Mouse (Mus musculus): ENCODE data around the gene Qprt. TPM values are rescaled to one million over a fixed set of nuclear protein-coding genes. Genes with fewer than 3 reads are reported as not detected.
"Not testable (repeated sequence)": the region's sequence is repeated elsewhere in the genome, so short reads cannot be mapped to it uniquely, and the experiment has no call there.

Gene Qprt
- polyA plus RNA-seq, 1 experiment = 0.75 TPM

DNA sequence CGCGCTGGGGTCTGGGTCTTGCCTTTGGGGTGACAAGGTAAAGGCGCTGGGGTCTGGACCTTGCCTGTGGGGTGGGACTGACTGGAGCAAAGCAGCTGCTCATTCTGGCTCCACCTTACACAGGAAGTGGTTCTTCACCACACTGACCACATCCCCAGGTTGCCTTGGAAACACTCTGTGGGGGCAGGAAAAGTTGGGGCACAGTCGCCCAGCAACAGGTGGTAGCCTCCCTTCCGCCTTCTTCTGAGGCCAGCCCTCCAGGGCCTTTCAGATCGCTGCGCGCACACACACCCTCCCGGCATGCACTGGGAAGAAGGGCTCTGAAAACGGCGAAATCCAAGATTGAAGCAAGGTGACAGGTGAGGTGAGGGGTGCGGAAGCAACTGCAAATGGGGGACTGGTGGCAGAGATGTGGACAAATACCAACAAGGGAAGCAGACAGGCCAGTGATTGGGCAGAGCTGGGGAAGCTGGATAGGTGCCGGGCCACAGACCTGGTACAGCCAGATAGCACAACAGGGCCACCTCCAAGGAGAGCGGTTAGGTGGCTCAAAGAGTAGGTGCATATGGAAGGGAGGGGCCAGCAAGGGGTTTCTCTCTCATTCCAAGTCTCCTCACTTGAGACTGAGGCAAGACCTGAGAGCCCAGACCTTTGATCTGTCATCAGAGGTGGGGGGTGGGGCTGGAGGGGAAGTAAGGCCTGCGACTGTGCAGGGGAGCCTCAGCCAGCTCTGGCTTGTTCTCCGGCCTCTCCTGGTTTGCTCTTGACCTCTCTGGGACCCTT, 30.7 kb downstream of the Qprt start, which contains the start of gene AI467606:
Gene AI467606 (plus strand): TSS at position 246 of the 783 bp plus-strand sequence.
- DNase-seq (ENCODE audit: low read depth) = no peak
- TF ChIP-seq POLR2A (IDR thresholded peaks at IDR 0.05; ENCODE audit: borderline replicate concordance, extremely low read depth, insufficient read depth, insufficient read length, poor library complexity, severe bottlenecking) = no peak
- TF ChIP-seq CTCF (IDR thresholded peaks at IDR 0.05; ENCODE audit: borderline replicate concordance, extremely low read depth, insufficient read depth, insufficient read length) = no peak

DNA sequence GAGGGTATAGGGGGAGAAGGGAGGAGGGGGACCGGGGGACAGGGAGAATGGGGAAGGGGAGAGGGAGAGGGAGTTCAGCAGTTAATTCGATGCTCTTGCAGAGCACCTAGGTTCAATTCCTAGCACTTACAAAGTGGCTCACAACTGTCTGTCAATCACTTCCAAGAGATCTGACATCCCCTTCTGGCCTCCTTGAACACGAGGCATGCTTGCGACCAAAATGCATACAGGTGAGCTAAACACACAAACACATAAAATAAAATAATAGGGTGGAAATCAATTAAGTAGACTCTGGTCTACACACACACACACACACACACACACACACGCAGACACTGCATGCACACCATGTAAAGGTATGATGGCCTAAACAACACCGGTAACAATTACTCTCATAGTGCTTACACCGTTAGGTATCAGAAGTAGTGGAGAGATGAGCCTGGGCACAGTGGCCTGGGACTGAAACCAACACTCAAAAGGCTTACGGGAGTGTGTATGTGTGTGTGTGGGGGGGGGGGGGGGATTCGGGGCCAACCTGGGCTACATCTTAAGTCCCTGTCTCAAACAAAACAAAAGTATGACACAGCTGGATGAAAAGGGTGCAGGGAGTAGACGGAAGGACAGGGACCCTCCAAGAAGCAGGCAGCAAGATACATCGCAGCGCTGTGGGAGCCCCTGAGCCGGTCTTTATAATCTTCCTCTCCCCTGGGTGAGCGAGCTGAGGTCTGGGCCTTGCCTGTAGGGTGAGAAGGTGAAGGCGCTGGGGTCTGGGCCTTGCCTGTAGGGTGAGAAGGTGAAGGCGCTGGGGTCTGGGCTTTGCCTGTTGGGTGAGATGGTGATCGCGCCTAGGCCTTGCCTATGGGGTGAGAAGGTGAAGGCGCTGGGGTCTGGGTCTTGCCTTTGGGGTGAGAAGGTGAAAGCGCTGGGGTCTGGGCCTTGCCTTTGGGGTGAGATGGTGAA, 31.6 kb downstream of the Qprt start:
- TF ChIP-seq POLR2A (IDR thresholded peaks at IDR 0.05; ENCODE audit: borderline replicate concordance, extremely low read depth, insufficient read depth, insufficient read length, poor library complexity, severe bottlenecking) = no peak
- no peak for TF ChIP-seq CTCF (IDR thresholded peaks at IDR 0.05; ENCODE audit: borderline replicate concordance, extremely low read depth, insufficient read depth, insufficient read length)
- DNase-seq (ENCODE audit: low read depth) = no peak

DNA sequence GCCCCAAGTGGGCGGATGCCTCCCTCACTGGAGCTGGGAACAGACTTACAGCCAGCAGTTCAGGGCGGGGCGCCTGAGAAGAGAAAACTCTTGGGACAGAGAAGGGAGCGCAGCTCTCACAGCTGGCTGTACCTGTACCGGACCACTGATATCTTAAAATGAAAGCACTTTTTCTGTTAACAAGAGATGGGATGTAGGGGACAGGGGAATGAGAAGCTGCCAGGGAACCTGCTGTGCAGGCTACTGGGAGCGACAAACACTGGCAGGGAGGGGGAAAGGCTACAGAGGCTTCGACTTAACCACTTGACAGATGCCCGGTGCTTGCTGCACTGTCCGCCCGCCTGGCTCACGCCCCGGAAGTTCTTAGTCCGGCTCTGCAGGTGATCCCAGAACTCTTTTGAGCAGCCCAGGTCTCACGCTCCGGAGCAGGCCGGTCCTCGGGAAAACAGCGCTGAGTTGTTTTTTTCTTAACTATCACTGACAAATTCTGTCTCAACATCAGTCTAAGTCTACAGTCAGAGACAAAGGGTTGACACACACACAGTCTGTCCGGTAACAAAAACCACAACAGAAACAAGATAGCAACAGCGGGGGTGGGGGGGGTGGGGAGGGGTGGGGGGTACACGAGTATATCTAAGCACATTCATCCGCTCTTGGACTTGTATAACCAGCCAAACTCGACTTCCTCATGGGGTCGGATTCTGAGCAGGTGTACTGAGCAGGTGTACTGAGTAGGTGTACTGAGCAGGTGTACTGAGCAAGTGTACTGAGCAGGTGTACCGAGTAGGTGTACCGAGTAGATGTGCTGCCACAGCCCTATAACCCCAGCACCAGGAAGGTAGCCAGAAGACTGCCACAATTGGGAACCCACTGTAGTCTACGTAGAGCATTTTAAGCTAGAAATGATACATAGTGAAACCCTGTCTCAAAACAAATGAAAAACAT, 32.9 kb downstream of the Qprt start:
- peak; percentile 19 for DNase-seq (ENCODE audit: low read depth)
- TF ChIP-seq POLR2A (IDR thresholded peaks at IDR 0.05; ENCODE audit: borderline replicate concordance, extremely low read depth, insufficient read depth, insufficient read length, poor library complexity, severe bottlenecking) (no peak), CTCF (IDR thresholded peaks at IDR 0.05; ENCODE audit: borderline replicate concordance, extremely low read depth, insufficient read depth, insufficient read length) (no peak)

DNA sequence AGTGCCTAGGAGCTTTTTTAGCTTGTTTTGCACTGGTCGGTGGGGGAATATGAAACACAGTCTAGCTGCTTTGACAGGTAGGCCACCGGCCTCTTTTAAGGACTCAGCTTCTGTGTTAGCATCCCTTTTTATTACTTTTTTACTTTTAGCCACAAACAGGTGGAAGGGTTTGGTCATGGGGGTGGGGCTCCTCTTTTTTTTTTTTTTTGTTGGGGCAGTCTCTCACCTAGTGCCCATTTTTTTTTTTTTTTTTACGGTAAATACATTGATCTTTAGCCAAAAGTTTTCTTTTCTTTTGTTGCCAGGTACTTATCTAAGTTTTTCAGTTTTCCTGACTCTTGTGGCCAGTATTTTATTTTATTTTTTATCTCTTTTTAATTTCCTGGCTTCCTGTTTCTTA, 33.9 kb downstream of the Qprt start:
- TF ChIP-seq CTCF (IDR thresholded peaks at IDR 0.05; ENCODE audit: borderline replicate concordance, extremely low read depth, insufficient read depth, insufficient read length) (no peak), POLR2A (IDR thresholded peaks at IDR 0.05; ENCODE audit: borderline replicate concordance, extremely low read depth, insufficient read depth, insufficient read length, poor library complexity, severe bottlenecking) (no peak)
- no peak for DNase-seq (ENCODE audit: low read depth)

DNA sequence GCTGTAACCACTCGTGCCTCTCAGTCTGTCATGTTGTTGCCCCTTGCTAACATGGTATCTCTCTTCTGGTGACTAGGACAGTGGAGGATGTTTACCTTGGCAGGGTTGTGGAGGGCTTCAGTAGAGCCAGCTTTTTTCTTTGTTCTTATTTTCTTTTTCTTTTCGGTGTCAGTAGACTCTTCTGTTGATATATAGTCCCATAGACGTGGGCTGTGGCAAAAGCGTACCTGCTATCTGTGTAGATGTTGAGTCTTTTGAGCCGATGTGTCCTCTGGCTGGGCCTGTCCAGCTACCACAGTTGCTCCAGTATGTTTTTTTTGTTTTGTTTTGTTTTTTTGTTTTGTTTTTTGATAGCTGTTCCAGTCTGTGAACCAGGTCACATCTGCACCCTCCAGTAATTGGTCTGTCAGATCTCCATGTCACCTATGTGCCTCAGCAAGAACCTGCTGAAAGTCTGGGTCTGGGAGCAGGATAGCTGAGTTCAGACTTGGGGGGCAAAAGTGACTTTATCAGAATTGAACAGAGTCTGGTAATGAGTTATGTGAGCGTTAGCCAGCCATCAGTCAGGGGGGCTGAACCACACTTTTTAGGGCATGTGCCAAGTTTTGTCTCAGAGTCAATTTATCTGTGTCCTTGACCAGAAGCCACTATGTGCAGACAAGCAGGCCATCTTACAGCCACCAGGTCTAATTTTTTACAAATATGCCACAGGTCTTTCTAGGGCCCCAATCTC, 34.6 kb downstream of the Qprt start, which contains the start of gene Zg16:
Gene Zg16 (minus strand): TSS at position 51 of the 733 bp plus-strand sequence.
- not testable (repeated sequence) for DNase-seq (ENCODE audit: low read depth)

DNA sequence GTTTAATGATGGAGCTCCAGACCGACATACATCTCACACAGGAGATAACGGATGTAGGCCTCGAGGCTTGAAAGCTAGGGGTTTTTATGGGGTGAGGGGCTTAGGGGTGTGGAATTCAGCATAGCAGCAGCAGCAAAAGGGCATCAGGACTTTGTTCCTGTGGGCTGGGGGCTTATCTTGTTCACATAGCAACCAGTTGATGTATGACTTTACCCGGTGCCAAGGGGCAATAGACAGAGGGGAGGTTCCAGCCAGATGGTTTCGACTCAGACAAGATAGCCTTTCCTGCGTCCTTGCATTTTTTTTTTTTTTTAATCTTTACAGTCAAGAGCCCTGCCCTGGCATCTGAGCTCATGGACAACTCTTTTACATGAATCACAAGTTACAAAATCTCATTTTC, 36.3 kb downstream of the Qprt start:
- DNase-seq (ENCODE audit: low read depth) = not testable (repeated sequence)

DNA sequence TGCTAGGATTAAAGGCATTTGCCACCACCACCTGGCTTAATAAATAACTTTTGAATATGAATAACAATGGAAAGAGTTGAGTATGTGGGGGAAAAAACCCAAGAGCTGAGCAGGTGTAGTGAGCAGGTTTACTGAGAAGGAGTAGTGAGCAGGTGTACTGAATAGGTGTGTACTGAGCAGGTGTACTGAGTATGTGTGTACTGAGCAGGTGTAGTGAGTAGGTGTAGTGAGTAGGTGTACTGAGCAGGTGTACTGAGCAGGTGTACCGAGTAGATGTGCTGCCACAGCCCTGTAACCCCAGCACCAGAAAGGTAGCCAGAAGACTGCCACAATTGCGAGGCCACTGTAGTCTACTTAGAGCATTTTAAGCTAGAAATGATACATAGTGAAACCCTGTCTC, 37.2 kb downstream of the Qprt start:
- TF ChIP-seq CTCF (IDR thresholded peaks at IDR 0.05; ENCODE audit: borderline replicate concordance, extremely low read depth, insufficient read depth, insufficient read length) = no peak
- no peak for TF ChIP-seq POLR2A (IDR thresholded peaks at IDR 0.05; ENCODE audit: borderline replicate concordance, extremely low read depth, insufficient read depth, insufficient read length, poor library complexity, severe bottlenecking)
- no peak for DNase-seq (ENCODE audit: low read depth)

DNA sequence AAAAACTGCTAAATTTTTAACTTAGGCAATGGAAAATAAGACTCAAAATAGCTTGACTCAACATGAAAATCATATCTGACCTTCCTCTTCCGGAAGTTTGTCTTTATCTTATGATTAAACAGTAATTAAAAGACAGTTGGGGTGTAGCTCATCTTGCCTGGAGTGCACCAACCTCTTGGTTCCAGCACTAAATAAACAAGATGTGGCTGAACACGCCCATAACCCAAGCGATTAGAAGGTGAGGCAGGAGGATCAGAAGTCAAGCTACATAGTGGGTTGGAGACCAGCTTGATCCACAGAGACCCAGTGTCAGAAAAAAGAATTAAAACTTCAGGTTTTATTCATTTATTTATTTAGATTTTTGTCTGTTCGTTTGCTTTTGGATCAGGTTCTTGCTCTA, 38.3 kb downstream of the Qprt start:
- DNase-seq (ENCODE audit: low read depth) = no peak
- no peak for TF ChIP-seq CTCF (IDR thresholded peaks at IDR 0.05; ENCODE audit: borderline replicate concordance, extremely low read depth, insufficient read depth, insufficient read length)
- no peak for TF ChIP-seq POLR2A (IDR thresholded peaks at IDR 0.05; ENCODE audit: borderline replicate concordance, extremely low read depth, insufficient read depth, insufficient read length, poor library complexity, severe bottlenecking)

DNA sequence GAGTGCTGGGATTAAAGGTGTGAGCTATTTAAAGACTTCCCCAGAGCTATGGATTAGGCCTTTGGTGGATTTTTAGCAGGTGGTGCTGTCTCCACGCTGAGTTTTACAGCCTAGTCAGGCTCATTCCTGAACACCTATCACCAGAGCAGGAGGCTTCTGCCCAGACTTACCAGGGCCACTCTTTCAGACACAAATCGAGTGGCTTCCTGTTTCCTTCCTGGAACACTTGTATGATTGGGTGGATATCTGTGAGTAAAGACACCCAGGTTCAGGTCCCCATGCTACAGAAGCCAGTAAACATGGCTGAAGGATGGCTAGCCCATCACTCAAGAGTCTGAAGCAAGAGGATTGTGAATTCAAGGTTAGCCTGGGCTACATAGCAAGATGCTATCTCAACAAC, 39.0 kb downstream of the Qprt start:
- TF ChIP-seq CTCF (IDR thresholded peaks at IDR 0.05; ENCODE audit: borderline replicate concordance, extremely low read depth, insufficient read depth, insufficient read length) (no peak), POLR2A (IDR thresholded peaks at IDR 0.05; ENCODE audit: borderline replicate concordance, extremely low read depth, insufficient read depth, insufficient read length, poor library complexity, severe bottlenecking) (no peak)
- no peak for DNase-seq (ENCODE audit: low read depth)

DNA sequence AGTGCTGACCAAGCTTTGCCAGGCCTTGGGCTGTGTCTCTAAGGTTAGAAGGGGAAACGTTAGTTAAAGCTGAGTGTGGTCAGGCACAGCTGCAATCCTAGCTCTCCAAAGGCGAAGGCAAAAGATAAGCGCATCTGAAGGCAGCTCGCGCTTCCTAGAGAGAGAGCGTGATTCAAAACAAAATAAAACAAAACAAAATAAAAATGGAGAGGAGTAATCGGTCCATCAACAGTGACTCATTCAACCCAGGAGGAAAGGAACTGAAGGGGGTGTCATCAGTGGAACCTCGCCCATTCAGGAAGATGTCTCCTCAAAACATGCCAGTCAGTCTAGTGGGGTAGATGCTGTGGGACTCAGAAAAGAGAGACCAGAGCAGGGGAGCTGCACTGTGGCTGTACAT, 39.8 kb downstream of the Qprt start:
- TF ChIP-seq CTCF (IDR thresholded peaks at IDR 0.05; ENCODE audit: borderline replicate concordance, extremely low read depth, insufficient read depth, insufficient read length) (no peak), POLR2A (IDR thresholded peaks at IDR 0.05; ENCODE audit: borderline replicate concordance, extremely low read depth, insufficient read depth, insufficient read length, poor library complexity, severe bottlenecking) (no peak)
- DNase-seq (ENCODE audit: low read depth) = no peak
